Mouse (Mus musculus): ENCODE data around the gene Slc6a11.

DNA sequence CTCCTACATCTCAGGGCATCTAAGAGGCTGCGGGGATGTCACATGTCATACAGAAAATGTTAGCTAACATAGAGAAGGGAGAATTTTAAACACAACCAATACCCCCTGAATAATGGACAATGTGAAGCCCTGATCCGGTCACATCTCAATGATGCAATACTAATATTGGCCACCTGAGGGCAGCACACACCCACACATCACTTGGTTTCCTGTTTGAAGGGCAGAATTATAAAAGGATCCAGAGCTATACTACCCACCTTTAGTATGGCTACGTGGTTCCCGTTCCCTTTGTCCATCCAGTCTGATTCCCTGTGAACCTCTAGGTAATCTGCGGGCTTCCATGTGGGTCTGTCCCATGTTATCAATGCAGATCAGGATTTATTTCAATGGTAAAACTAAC lies 41.4 kb upstream of the Slc6a11 start:
- TF ChIP-seq CTCF (IDR thresholded peaks at IDR 0.05) (peak; percentile 87), EP300 (IDR thresholded peaks at IDR 0.05) (no peak)

Measured in lung, postnatal 0 days (tissue).